Mouse (Mus musculus) ES-Bruce4 (cell line): ENCODE measurements around the gene Olfr187.

Source experiments
- CTCF ChIP-seq: IDR thresholded peaks from one replicate; pipeline ENCODE4 v1.8.1; 2011; ENCODE audit warnings: low read depth, low read length
- EP300 ChIP-seq: IDR thresholded peaks from 2 replicates; pipeline ENCODE4 v1.6.1; 2011; ENCODE audit warnings: low read depth, low read length; ENCODE audit not compliant: insufficient read depth
- POLR2A ChIP-seq: IDR thresholded peaks from one replicate; pipeline ENCODE4 v1.8.1; 2011; ENCODE audit warnings: low read length; ENCODE audit not compliant: insufficient read depth

DNA sequence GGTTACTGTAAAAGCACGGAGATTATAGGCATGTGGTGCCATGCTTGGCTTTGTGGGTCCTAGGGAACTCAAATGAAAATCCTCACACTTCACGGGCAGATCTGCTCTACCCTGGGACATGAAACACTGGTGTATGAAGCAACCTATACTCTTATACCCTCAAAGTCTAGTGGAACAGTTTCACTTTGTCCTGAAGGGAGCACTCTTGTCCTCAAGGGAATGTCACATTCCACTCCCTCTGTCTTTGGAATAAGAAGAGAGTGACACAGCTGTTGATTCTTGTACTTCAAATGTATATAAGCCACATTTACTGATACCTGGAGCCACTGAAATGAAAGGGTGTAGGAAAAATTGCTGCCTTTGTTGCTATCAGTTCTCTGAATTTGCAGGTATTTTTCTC, 44.5 kb downstream of the Olfr187 start, which contains the start of gene Olfr183:
- TF ChIP-seq CTCF (no peak), EP300 (no peak), POLR2A (no peak)
